Mouse (Mus musculus) layer of hippocampus, postnatal 14 days (tissue): ENCODE results near the gene Cmtm4. TPM values are rescaled to one million over a fixed set of nuclear protein-coding genes. Genes with fewer than 3 reads are reported as not detected.

Experiments used
- total RNA-seq, 2 experiments: library from RNA; stranded (reverse); gene quantifications; 2 replicates each; pipeline ENCODE4 v1.2.3; 2021

The Cmtm4 gene
- total RNA-seq, 2 experiments from 2014 or later = 49.0 to 53.7 TPM

Other genes with a start within 250 kb of the Cmtm4 start
- gene Bean1, start 225.4 kb downstream of the Cmtm4 start, total RNA-seq = 10 to 100 TPM in 1 of 2 experiments, 1 to 10 TPM in 1; 9.0 to 10.7 TPM
- 10 to 100 TPM; 34.6 to 35.1 TPM for gene Tk2, start 147.2 kb downstream of the Cmtm4 start, total RNA-seq
- gene Cklf, start 144.9 kb downstream of the Cmtm4 start, total RNA-seq = 10 to 100 TPM in 1 of 2 experiments, 1 to 10 TPM in 1; 8.1 to 11.7 TPM
- gene Cmtm2a, start 102.6 kb downstream of the Cmtm4 start, total RNA-seq = not detected
- not detected for gene Gm45711, start 85.7 kb downstream of the Cmtm4 start, total RNA-seq
- gene Cmtm1, start 85.7 kb downstream of the Cmtm4 start, total RNA-seq = not detected
- gene Gm11020, start 74.2 kb downstream of the Cmtm4 start, total RNA-seq = not detected
- gene Cmtm2b, start 73.6 kb downstream of the Cmtm4 start, total RNA-seq = not detected
- gene Cmtm3, start 56.4 kb downstream of the Cmtm4 start, total RNA-seq = 10 to 100 TPM; 22.2 to 24.5 TPM
- 100 to 1,000 TPM; 246 to 252 TPM for gene Dync1li2, start 47.2 kb upstream of the Cmtm4 start, total RNA-seq
- under 1 TPM; 0.60 to 0.79 TPM for gene Terb1, start 114.1 kb upstream of the Cmtm4 start, total RNA-seq
- gene Nae1, start 138.8 kb upstream of the Cmtm4 start, total RNA-seq = 10 to 100 TPM; 43.4 to 47.5 TPM
- 10 to 100 TPM; 15.8 to 20.4 TPM for gene Car7, start 138.9 kb upstream of the Cmtm4 start, total RNA-seq
- 1 to 10 TPM; 8.4 to 9.3 TPM for gene Pdp2, start 195.6 kb upstream of the Cmtm4 start, total RNA-seq
- not detected for gene Cdh16, start 228.6 kb upstream of the Cmtm4 start, total RNA-seq
- gene Rrad, start 235.5 kb upstream of the Cmtm4 start, total RNA-seq = 1 to 10 TPM; 2.1 to 3.3 TPM
- gene Ciao2b, start 246.2 kb upstream of the Cmtm4 start, total RNA-seq = 10 to 100 TPM; 26.1 to 28.2 TPM